Mouse (Mus musculus) midbrain, embryonic 13.5 days (tissue): ENCODE results near the gene Mrps34. TPM values are rescaled to one million over a fixed set of nuclear protein-coding genes. Genes with fewer than 3 reads are reported as not detected.
A peak's percentile ranks its signal among the peaks of the same experiment; 100 is the strongest.
"Not testable (repeated sequence)": the region's sequence is repeated elsewhere in the genome, so short reads cannot be mapped to it uniquely, and the experiment has no call there.

Experiments
- ATAC-seq: fragments of 200-750 bp; cut with Nextera tagmentation; 2 replicates; pipeline ENCODE4 v1.8.0; 2017; ENCODE audit warnings: mild to moderate bottlenecking, moderate TSS enrichment, moderate library complexity
- H3K27ac ChIP-seq: fragments of 300-500 bp; sonication (generic); 2 replicates; pipeline ENCODE4 v1.5.1; 2015; ENCODE audit warnings: inconsistent platforms, mild to moderate bottlenecking, moderate library complexity
- H3K27me3 ChIP-seq: fragments of 300-500 bp; sonication (generic); 2 replicates; pipeline ENCODE4 v1.6.1; 2015; ENCODE audit warnings: mild to moderate bottlenecking, inconsistent platforms
- H3K36me3 ChIP-seq: fragments of 300-500 bp; sonication (generic); 2 replicates; pipeline ENCODE4 v1.6.1; 2015; ENCODE audit warnings: mild to moderate bottlenecking, inconsistent platforms
- H3K4me1 ChIP-seq: fragments of 300-500 bp; sonication (generic); replicated peaks from 2 replicates; pipeline ENCODE4 v1.6.1; 2015; ENCODE audit warnings: inconsistent platforms
- H3K4me2 ChIP-seq: fragments of 300-500 bp; sonication (generic); replicated peaks from 2 replicates; pipeline ENCODE4 v1.6.1; 2015; ENCODE audit warnings: moderate library complexity, mild to moderate bottlenecking, inconsistent platforms
- H3K4me3 ChIP-seq: fragments of 300-500 bp; sonication (generic); replicated peaks from 2 replicates; pipeline ENCODE4 v1.5.1; 2015; ENCODE audit warnings: mild to moderate bottlenecking, inconsistent platforms
- H3K9ac ChIP-seq: fragments of 300-500 bp; sonication (generic); replicated peaks from 2 replicates; pipeline ENCODE4 v1.6.1; 2015; ENCODE audit warnings: mild to moderate bottlenecking, inconsistent platforms
- H3K9me3 ChIP-seq: fragments of 300-500 bp; sonication (generic); 2 replicates; pipeline ENCODE4 v1.6.1; 2016; ENCODE audit warnings: mild to moderate bottlenecking, inconsistent platforms
- WGBS: fragments of 180-500 bp; shearing (Covaris S2); methylation state at CpG from one replicate; pipeline ENCODE4 v1.1.7; 2015; 5-methylcytosine and 5-hydroxymethylcytosine counted together
- polyA plus RNA-seq: library from polyadenylated mRNA; unstranded; fragments of >200 nt; fragmentation: Nextera tagmentation; extraction: Ambion mirVana; gene quantifications from 2 replicates; pipeline ENCODE4 v1.2.1, GENCODE M21; 2015

Gene Mrps34
- polyA plus RNA-seq, 1 experiment from 2014 or later, result 82.3 TPM

- Histone ChIP-seq H3K4me3 (no peak overlapping the region), H3K27me3 (no peaks in the 10 kb centered on the region), H3K9me3 (no peaks in the 10 kb centered on the region), H3K9ac (no peak overlapping the region), H3K4me2 (no peak overlapping the region), H3K36me3 (peaks cover 98% of the 10 kb centered on the region), H3K4me1 (no peaks in the 10 kb centered on the region), H3K27ac (no peak overlapping the region)
- no peak for ATAC-seq
Observed at GRCm38 (mm10) chr17:24913984-24914383, 19.1 kb downstream of the Mrps34 start.

- no peak overlapping the region for H3K4me2 ChIP-seq
- 100% methylated on average over 1 of the region's 1 CpGs for WGBS
- no peak overlapping the region for H3K4me3 ChIP-seq
- no peak overlapping the region for H3K27ac ChIP-seq
- no peaks in the 10 kb centered on the region for H3K9me3 ChIP-seq
- no peaks in the 10 kb centered on the region for H3K27me3 ChIP-seq
- ATAC-seq, result no peak
- no peak overlapping the region for H3K9ac ChIP-seq
- no peaks in the 10 kb centered on the region for H3K4me1 ChIP-seq
- H3K36me3 ChIP-seq, result peaks cover 97% of the 10 kb centered on the region
Observed at GRCm38 (mm10) chr17:24923246-24923645, 28.3 kb downstream of the Mrps34 start.

GRCm38 (mm10) chr17:24929506-24929905 lies 34.6 kb downstream of the Mrps34 start:
- Histone ChIP-seq H3K4me3 (no peak overlapping the region), H3K4me2 (no peak overlapping the region), H3K9me3 (no peaks in the 10 kb centered on the region), H3K27ac (no peak overlapping the region), H3K9ac (no peak overlapping the region; the same call in 1 of the 2 replicates), H3K27me3 (no peaks in the 10 kb centered on the region), H3K36me3 (peaks cover 56% of the 10 kb centered on the region), H3K4me1 (peaks cover 17% of the 10 kb centered on the region)
- 100% methylated on average over 1 of the region's 1 CpGs for WGBS
- no peak for ATAC-seq

GRCm38 (mm10) chr17:24932431-24932830 lies 37.5 kb downstream of the Mrps34 start:
- Histone ChIP-seq H3K4me2 (no peak overlapping the region), H3K27ac (no peak overlapping the region), H3K27me3 (no peaks in the 10 kb centered on the region), H3K36me3 (peaks cover 28% of the 10 kb centered on the region), H3K9ac (no peak overlapping the region), H3K4me1 (peaks cover 34% of the 10 kb centered on the region), H3K4me3 (no peak overlapping the region), H3K9me3 (no peaks in the 10 kb centered on the region)
- ATAC-seq, result no peak
- 96% methylated on average over 4 of the region's 4 CpGs for WGBS

GRCm38 (mm10) chr17:24933163-24933562 lies 38.2 kb downstream of the Mrps34 start:
- peaks cover 34% of the 10 kb centered on the region for H3K4me1 ChIP-seq
- H3K27ac ChIP-seq, result no peak overlapping the region
- no peaks in the 10 kb centered on the region for H3K9me3 ChIP-seq
- H3K4me3 ChIP-seq, result no peak overlapping the region
- H3K27me3 ChIP-seq, result no peaks in the 10 kb centered on the region
- peaks cover 21% of the 10 kb centered on the region for H3K36me3 ChIP-seq
- peak overlapping the region; percentile 23; the same call in 1 of the 2 replicates for H3K9ac ChIP-seq
- H3K4me2 ChIP-seq, result 0 out of 2 replicates have a peak overlapping the region, but pooled peaks have one; percentile 3
- 80% methylated on average over 4 of the region's 4 CpGs for WGBS
- ATAC-seq, result no peak

- H3K4me1 ChIP-seq, result peaks cover 34% of the 10 kb centered on the region
- ATAC-seq, result no peak
- peak overlapping the region; percentile 90 for H3K4me3 ChIP-seq
- H3K9ac ChIP-seq, result peak overlapping the region; percentile 93
- H3K27ac ChIP-seq, result no peak overlapping the region
- H3K4me2 ChIP-seq, result peak overlapping the region; percentile 75
- H3K27me3 ChIP-seq, result no peaks in the 10 kb centered on the region
- H3K9me3 ChIP-seq, result no peaks in the 10 kb centered on the region
- peaks cover 14% of the 10 kb centered on the region for H3K36me3 ChIP-seq
- WGBS, result 90% methylated on average over 4 of the region's 4 CpGs
Observed at GRCm38 (mm10) chr17:24934926-24935325, 40.0 kb downstream of the Mrps34 start.

GRCm38 (mm10) chr17:24935666-24936065 lies 40.8 kb downstream of the Mrps34 start:
- Histone ChIP-seq H3K4me1 (peaks cover 34% of the 10 kb centered on the region), H3K9me3 (no peaks in the 10 kb centered on the region), H3K9ac (peak overlapping the region; percentile 93), H3K4me2 (peak overlapping the region; percentile 75), H3K27me3 (no peaks in the 10 kb centered on the region), H3K27ac (no peak overlapping the region), H3K36me3 (peaks cover 15% of the 10 kb centered on the region), H3K4me3 (peak overlapping the region; percentile 90)
- no peak for ATAC-seq

GRCm38 (mm10) chr17:24936259-24937237 lies 41.6 kb downstream of the Mrps34 start, which contains the start of gene Mapk8ip3:
Mapk8ip3 (minus strand) TSS chr17:24936977.
- peaks cover 13% of the 10 kb centered on the region for H3K36me3 ChIP-seq
- WGBS, result under 1% methylated on average over 78 of the region's 78 CpGs
- ATAC-seq, result peak; percentile 99
- no peaks in the 10 kb centered on the region for H3K27me3 ChIP-seq
- peak within 1 kb of the TSS; percentile 93 for H3K27ac ChIP-seq
- H3K4me3 ChIP-seq, result peak within 1 kb of the TSS; percentile 90
- H3K4me2 ChIP-seq, result peak within 1 kb of the TSS; percentile 75
- H3K9me3 ChIP-seq, result no peaks in the 10 kb centered on the region
- H3K4me1 ChIP-seq, result peaks cover 34% of the 10 kb centered on the region
- peak within 1 kb of the TSS; percentile 93 for H3K9ac ChIP-seq

GRCm38 (mm10) chr17:24937266-24937665 lies 42.4 kb downstream of the Mrps34 start:
- Histone ChIP-seq H3K27ac (peak overlapping the region; percentile 93), H3K9me3 (no peaks in the 10 kb centered on the region), H3K27me3 (no peaks in the 10 kb centered on the region), H3K4me2 (peak overlapping the region; percentile 75), H3K4me3 (peak overlapping the region; percentile 90), H3K36me3 (peaks cover 12% of the 10 kb centered on the region; the same call in 1 of the 2 replicates), H3K4me1 (peaks cover 34% of the 10 kb centered on the region), H3K9ac (peak overlapping the region; percentile 93)
- ATAC-seq, result no peak
- 47% methylated on average over 6 of the region's 6 CpGs for WGBS

- 20% methylated on average over 2 of the region's 2 CpGs for WGBS
- peaks cover 48% of the 10 kb centered on the region for H3K36me3 ChIP-seq
- not testable (repeated sequence) for H3K4me2 ChIP-seq, H3K27me3 ChIP-seq, H3K4me3 ChIP-seq, H3K9ac ChIP-seq, H3K27ac ChIP-seq, H3K4me1 ChIP-seq, H3K9me3 ChIP-seq
- peak; percentile 79; the same call in 1 of the 2 replicates for ATAC-seq
Observed at GRCm38 (mm10) chr17:24942453-24942852, 47.5 kb downstream of the Mrps34 start.

GRCm38 (mm10) chr17:24943036-24943435 lies 48.1 kb downstream of the Mrps34 start:
- H3K4me1 ChIP-seq, result no peaks in the 10 kb centered on the region
- 90% methylated on average over 7 of the region's 7 CpGs for WGBS
- H3K4me2 ChIP-seq, result no peak overlapping the region
- H3K36me3 ChIP-seq, result peaks cover 54% of the 10 kb centered on the region
- no peaks in the 10 kb centered on the region for H3K27me3 ChIP-seq
- no peak overlapping the region for H3K9ac ChIP-seq
- no peak overlapping the region for H3K27ac ChIP-seq
- no peak for ATAC-seq
- H3K4me3 ChIP-seq, result no peak overlapping the region
- no peaks in the 10 kb centered on the region for H3K9me3 ChIP-seq

GRCm38 (mm10) chr17:24943589-24943988 lies 48.7 kb downstream of the Mrps34 start:
- peaks cover 59% of the 10 kb centered on the region for H3K36me3 ChIP-seq
- not testable (repeated sequence) for ATAC-seq, H3K4me1 ChIP-seq, H3K4me3 ChIP-seq, H3K9ac ChIP-seq, H3K4me2 ChIP-seq, H3K27me3 ChIP-seq, H3K27ac ChIP-seq, H3K9me3 ChIP-seq
- 93% methylated on average over 1 of the region's 1 CpGs for WGBS
